Mouse (Mus musculus) limb, embryonic 13.5 days (tissue): ENCODE results near the gene Ttc39a. TPM values are rescaled to one million over a fixed set of nuclear protein-coding genes. Genes with fewer than 3 reads are reported as not detected.
"Not testable (repeated sequence)": the region's sequence is repeated elsewhere in the genome, so short reads cannot be mapped to it uniquely, and the experiment has no call there.

Source experiments
- ATAC-seq: fragments of 200-750 bp; cut with Nextera tagmentation; 2 replicates; pipeline ENCODE4 v1.8.0; 2017; ENCODE audit warnings: low read depth, moderate number of reproducible peaks, moderate TSS enrichment; ENCODE audit not compliant: low FRiP score
- H3K27ac ChIP-seq: fragments of 300-500 bp; sonication (generic); 2 replicates; pipeline ENCODE4 v1.5.1; 2015; ENCODE audit warnings: inconsistent platforms, mild to moderate bottlenecking, moderate library complexity
- H3K27me3 ChIP-seq: fragments of 300-500 bp; sonication (generic); 2 replicates; pipeline ENCODE4 v1.6.1; 2015; ENCODE audit warnings: mild to moderate bottlenecking, inconsistent platforms
- H3K36me3 ChIP-seq: fragments of 300-500 bp; sonication (generic); 2 replicates; pipeline ENCODE4 v1.6.1; 2015; ENCODE audit warnings: inconsistent platforms, mild to moderate bottlenecking, moderate library complexity
- H3K4me1 ChIP-seq: fragments of 300-500 bp; sonication (generic); 2 replicates; pipeline ENCODE4 v1.6.1; 2015; ENCODE audit warnings: inconsistent platforms
- H3K4me2 ChIP-seq: fragments of 300-500 bp; sonication (generic); replicated peaks from 2 replicates; pipeline ENCODE4 v1.6.1; 2015; ENCODE audit warnings: inconsistent platforms, mild to moderate bottlenecking, moderate library complexity
- H3K4me3 ChIP-seq: fragments of 300-500 bp; sonication (generic); 2 replicates; pipeline ENCODE4 v1.5.1; 2015; ENCODE audit warnings: moderate library complexity, mild to moderate bottlenecking, inconsistent platforms
- H3K9ac ChIP-seq: fragments of 300-500 bp; sonication (generic); 2 replicates; pipeline ENCODE4 v1.6.1; 2015; ENCODE audit warnings: mild to moderate bottlenecking, inconsistent platforms
- H3K9me3 ChIP-seq: fragments of 300-500 bp; sonication (generic); 2 replicates; pipeline ENCODE4 v1.6.1; 2016; ENCODE audit warnings: inconsistent platforms
- WGBS: fragments of 180-500 bp; shearing (Covaris S2); methylation state at CpG from one replicate; pipeline ENCODE4 v1.1.7; 2015; 5-methylcytosine and 5-hydroxymethylcytosine counted together
- polyA plus RNA-seq: library from polyadenylated mRNA; unstranded; fragments of >200 nt; fragmentation: Nextera tagmentation; extraction: Ambion mirVana; gene quantifications from 2 replicates; pipeline ENCODE4 v1.2.1, GENCODE M21; 2015

Gene Ttc39a
- 4.6 and 4.8 TPM in 2 replicates for polyA plus RNA-seq

- Histone ChIP-seq H3K4me3 (peak within 1 kb of the TSS; percentile 66), H3K27me3 (no peaks in the 10 kb centered on the region), H3K9ac (peak within 1 kb of the TSS; percentile 81), H3K4me2 (peak within 1 kb of the TSS; percentile 95), H3K27ac (peak within 1 kb of the TSS; percentile 70; the same call in 1 of the 2 replicates), H3K9me3 (no peaks in the 10 kb centered on the region), H3K4me1 (peaks cover 31% of the 10 kb centered on the region), H3K36me3 (no peaks in the 10 kb centered on the region)
- WGBS: 0% methylated on average over 52 of the region's 56 CpGs
- ATAC-seq: peak; percentile 67
Observed at GRCm38 (mm10) chr4:109406486-109407175, at the start of gene Ttc39a. Ttc39a (plus strand) TSS chr4:109406623.

GRCm38 (mm10) chr4:109378107-109378506 lies 28.3 kb upstream of the Ttc39a start:
- no peak for ATAC-seq
- 90% methylated on average over 1 of the region's 1 CpGs for WGBS
- Histone ChIP-seq H3K27ac (no peak overlapping the region), H3K27me3 (no peaks in the 10 kb centered on the region), H3K4me3 (no peak overlapping the region), H3K4me1 (no peaks in the 10 kb centered on the region), H3K36me3 (peaks cover 35% of the 10 kb centered on the region), H3K9ac (no peak overlapping the region), H3K4me2 (no peak overlapping the region), H3K9me3 (no peaks in the 10 kb centered on the region)

GRCm38 (mm10) chr4:109382457-109382856 lies 24.0 kb upstream of the Ttc39a start:
- Histone ChIP-seq H3K27ac (no peak overlapping the region), H3K9me3 (no peaks in the 10 kb centered on the region), H3K4me3 (no peak overlapping the region), H3K4me1 (no peaks in the 10 kb centered on the region), H3K27me3 (no peaks in the 10 kb centered on the region), H3K36me3 (peaks cover 18% of the 10 kb centered on the region), H3K9ac (no peak overlapping the region), H3K4me2 (no peak overlapping the region)
- WGBS: 75% methylated on average over 2 of the region's 2 CpGs
- no peak for ATAC-seq

GRCm38 (mm10) chr4:109385599-109385998 lies 20.8 kb upstream of the Ttc39a start:
- Histone ChIP-seq H3K4me2 (no peak overlapping the region), H3K27me3 (no peaks in the 10 kb centered on the region), H3K4me3 (no peak overlapping the region), H3K27ac (no peak overlapping the region), H3K4me1 (no peaks in the 10 kb centered on the region), H3K36me3 (peaks cover 7% of the 10 kb centered on the region; the same call in 1 of the 2 replicates), H3K9me3 (no peaks in the 10 kb centered on the region), H3K9ac (no peak overlapping the region)
- ATAC-seq: no peak
- WGBS: 35% methylated on average over 4 of the region's 4 CpGs

DNA sequence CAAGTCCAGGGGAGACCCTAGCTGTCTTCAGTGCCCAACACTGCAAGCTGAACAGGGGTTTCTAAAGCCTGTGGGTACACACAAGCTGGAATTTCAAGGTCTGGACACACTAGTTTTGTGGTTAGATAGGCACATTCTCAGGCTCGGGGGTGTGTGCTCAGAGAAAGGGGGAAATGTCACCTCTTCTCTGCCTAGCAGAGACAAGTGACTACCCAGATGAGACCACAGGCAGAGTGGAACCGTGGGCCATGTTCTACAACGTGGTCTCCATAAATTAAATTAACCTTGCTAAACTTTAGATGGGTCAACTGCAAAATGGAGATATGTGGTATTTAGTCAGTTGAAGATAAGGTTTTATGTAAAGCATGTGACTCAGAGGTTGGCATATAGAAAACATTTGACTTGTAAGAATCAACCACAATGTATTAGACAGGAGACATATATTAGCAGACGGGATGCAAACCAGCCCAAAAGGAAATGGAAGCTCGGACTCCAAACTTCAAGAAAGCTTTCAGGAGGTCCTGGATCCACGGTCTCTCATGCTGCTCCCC lies 13.1 kb upstream of the Ttc39a start:
- Histone ChIP-seq H3K4me1 (peaks cover 7% of the 10 kb centered on the region), H3K27me3 (peaks cover 11% of the 10 kb centered on the region; the same call in 1 of the 2 replicates), H3K36me3 (peaks cover 5% of the 10 kb centered on the region; the same call in 1 of the 2 replicates), H3K9ac (no peak overlapping the region), H3K4me3 (no peak overlapping the region), H3K27ac (no peak overlapping the region), H3K9me3 (no peaks in the 10 kb centered on the region), H3K4me2 (no peak overlapping the region)
- WGBS: 81% methylated on average over 6 of the region's 6 CpGs
- ATAC-seq: no peak

- H3K9ac ChIP-seq: peak overlapping the region; percentile 46
- no peak for ATAC-seq
- H3K4me3 ChIP-seq: peak overlapping the region; percentile 27
Observed at GRCm38 (mm10) chr4:109393902-109394301, 12.5 kb upstream of the Ttc39a start.

DNA sequence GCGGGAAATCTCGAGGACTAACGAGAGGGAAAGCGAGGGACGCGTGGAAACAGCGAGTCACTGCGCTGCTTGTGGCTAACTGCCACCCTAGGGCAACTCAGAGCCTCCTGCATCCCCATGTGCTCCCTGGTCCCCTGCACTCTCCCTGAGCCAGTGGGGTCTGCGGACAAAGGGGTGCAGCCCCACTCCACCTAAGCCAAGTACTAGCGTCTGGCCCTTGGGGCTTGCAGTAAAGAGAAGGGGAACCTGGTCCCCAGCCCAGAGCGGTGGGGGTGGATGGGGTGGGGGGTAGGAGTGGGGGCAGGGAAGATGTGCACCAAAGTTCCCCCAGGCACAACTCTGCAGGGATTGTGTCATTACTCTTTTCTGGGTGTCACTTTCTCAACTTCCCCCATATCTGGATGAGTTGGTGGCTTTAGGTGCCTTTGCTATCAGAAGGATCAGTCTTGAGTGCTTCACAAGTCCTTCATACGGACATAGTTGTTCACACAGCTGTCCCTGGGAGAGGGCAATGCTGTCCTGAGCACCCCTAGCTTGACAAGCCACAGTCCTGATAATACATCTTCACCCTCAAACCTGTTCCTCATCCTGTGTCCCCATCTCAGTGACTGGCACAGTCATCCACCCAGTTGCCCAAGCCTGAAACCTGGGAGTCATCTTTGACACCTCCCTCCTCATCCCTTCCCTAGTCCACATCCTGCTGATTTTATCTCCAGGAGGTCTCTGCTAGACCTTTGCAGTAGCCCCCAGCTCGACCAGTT lies 11.9 kb upstream of the Ttc39a start:
- H3K9me3 ChIP-seq: no peaks in the 10 kb centered on the region
- H3K36me3 ChIP-seq: no peaks in the 10 kb centered on the region
- H3K4me1 ChIP-seq: peaks cover 7% of the 10 kb centered on the region
- H3K9ac ChIP-seq: peak overlapping the region; percentile 46
- WGBS: 23% methylated on average over 13 of the region's 13 CpGs
- H3K27me3 ChIP-seq: peaks cover 11% of the 10 kb centered on the region; the same call in 1 of the 2 replicates
- H3K4me3 ChIP-seq: peak overlapping the region; percentile 27
- ATAC-seq: no peak
- no peak overlapping the region for H3K27ac ChIP-seq
- peak overlapping the region; percentile 63 for H3K4me2 ChIP-seq

More at GRCm38 (mm10) chr4:109393902-109394301, 12.5 kb upstream of the Ttc39a start:
- Histone ChIP-seq H3K9me3 (no peaks in the 10 kb centered on the region), H3K27ac (no peak overlapping the region), H3K4me2 (peak overlapping the region; percentile 63), H3K36me3 (peaks cover under 1% of the 10 kb centered on the region; the same call in 1 of the 2 replicates), H3K4me1 (peaks cover 7% of the 10 kb centered on the region), H3K27me3 (peaks cover 11% of the 10 kb centered on the region; the same call in 1 of the 2 replicates)
- 6% methylated on average over 13 of the region's 13 CpGs for WGBS

- no peak overlapping the region for H3K27ac ChIP-seq
- 0 out of 2 replicates have a peak, but pooled peaks cover 6% of the 10 kb centered on the region for H3K4me1 ChIP-seq
- WGBS: 78% methylated on average over 10 of the region's 10 CpGs
- H3K4me3 ChIP-seq: no peak overlapping the region
- no peak overlapping the region for H3K9ac ChIP-seq
- H3K4me2 ChIP-seq: no peak overlapping the region
- H3K9me3 ChIP-seq: no peaks in the 10 kb centered on the region
- no peak for ATAC-seq
- H3K36me3 ChIP-seq: no peaks in the 10 kb centered on the region
- H3K27me3 ChIP-seq: peaks cover 2% of the 10 kb centered on the region; the same call in 1 of the 2 replicates
Observed at GRCm38 (mm10) chr4:109400366-109400980, 6.0 kb upstream of the Ttc39a start.

DNA sequence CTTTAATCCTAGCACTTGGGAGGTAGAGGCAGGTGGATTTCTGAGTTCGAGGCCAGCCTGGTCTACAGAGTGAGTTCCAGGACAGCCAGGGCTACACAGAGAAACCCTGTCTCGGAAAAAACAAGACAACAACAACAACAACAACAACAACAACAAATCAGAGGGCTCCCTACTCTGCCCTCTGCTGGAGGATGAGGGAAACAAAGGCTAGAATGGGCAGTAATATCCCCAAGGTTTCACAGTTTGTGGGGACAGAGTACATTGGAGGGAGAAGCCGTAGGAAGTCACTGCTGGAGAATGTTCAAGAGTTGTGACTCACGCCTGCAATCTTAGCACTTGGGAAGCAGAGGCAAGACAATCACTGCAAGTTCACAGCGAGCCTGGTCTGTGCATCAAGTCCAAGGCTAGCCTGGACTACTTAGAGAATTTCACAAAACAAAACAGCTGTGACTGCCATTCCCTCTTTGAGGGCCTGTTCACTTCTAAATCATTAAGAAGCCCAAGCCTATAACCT lies 5.2 kb upstream of the Ttc39a start:
- Histone ChIP-seq H3K4me1 (peaks cover 12% of the 10 kb centered on the region), H3K9me3 (no peaks in the 10 kb centered on the region), H3K4me2 (no peak overlapping the region), H3K36me3 (no peaks in the 10 kb centered on the region), H3K9ac (no peak overlapping the region), H3K27me3 (no peaks in the 10 kb centered on the region), H3K27ac (no peak overlapping the region), H3K4me3 (no peak overlapping the region)
- WGBS: 76% methylated on average over 5 of the region's 5 CpGs
- no peak for ATAC-seq

- H3K9me3 ChIP-seq, H3K27me3 ChIP-seq, H3K36me3 ChIP-seq, H3K27ac ChIP-seq, ATAC-seq, H3K9ac ChIP-seq, H3K4me2 ChIP-seq, H3K4me3 ChIP-seq: not testable (repeated sequence)
- peaks cover 33% of the 10 kb centered on the region for H3K4me1 ChIP-seq
- 85% methylated on average over 3 of the region's 3 CpGs for WGBS
Observed at GRCm38 (mm10) chr4:109404908-109405307, 1.5 kb upstream of the Ttc39a start.

DNA sequence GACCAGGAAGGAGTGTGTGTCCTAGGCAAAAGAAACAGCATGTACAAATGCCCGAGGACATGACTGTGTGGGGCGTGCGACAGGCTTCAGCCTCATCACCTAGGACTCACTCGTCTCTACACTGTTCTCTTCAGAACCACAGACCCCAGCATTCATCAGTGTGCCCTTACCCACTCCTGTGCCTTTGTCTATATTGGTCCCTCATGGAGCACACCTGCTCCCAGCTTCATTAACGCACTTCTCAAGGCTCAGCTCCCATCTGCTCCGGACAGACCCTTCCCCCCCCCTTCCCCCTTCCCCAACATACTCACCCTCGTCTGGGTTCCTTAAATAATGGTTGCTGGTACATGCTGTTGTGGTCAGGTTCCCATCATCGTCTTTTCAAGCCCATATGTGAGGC lies 1.0 kb upstream of the Ttc39a start:
- no peak for ATAC-seq
- 66% methylated on average over 8 of the region's 8 CpGs for WGBS
- Histone ChIP-seq H3K27me3 (no peaks in the 10 kb centered on the region), H3K9ac (no peak overlapping the region), H3K4me3 (no peak overlapping the region), H3K4me2 (peak overlapping the region; percentile 95; the same call in 1 of the 2 replicates), H3K36me3 (no peaks in the 10 kb centered on the region), H3K27ac (no peak overlapping the region), H3K9me3 (no peaks in the 10 kb centered on the region), H3K4me1 (peaks cover 33% of the 10 kb centered on the region)
